Mouse (Mus musculus) kidney, adult 11 months (tissue): ENCODE data around the gene Ran.
A peak's percentile ranks its signal among the peaks of the same experiment; 100 is the strongest.
"Not testable (repeated sequence)": the region's sequence is repeated elsewhere in the genome, so short reads cannot be mapped to it uniquely, and the experiment has no call there.

Experiments used
- DNase-seq: peaks from one replicate; pipeline ENCODE4 v3.0.0; 2022

Gene Ran

GRCm38 (mm10) chr5:129019497-129020299, at the start of gene Ran:
TSS of gene Ran (plus strand) at chr5:129020069.
- DNase-seq: peak; percentile 93

- no peak for DNase-seq
These were observed 49.0 kb upstream of the Ran start for GRCm38 (mm10) chr5:128970878-128971277.

- DNase-seq: peak; percentile 27
These were observed 48.6 kb upstream of the Ran start for GRCm38 (mm10) chr5:128971298-128971697.

- peak; percentile 67 for DNase-seq
These were observed 43.6 kb upstream of the Ran start for GRCm38 (mm10) chr5:128976266-128976665.

- not testable (repeated sequence) for DNase-seq
These were observed 42.4 kb upstream of the Ran start for GRCm38 (mm10) chr5:128977466-128977865.

GRCm38 (mm10) chr5:128978957-128979356, 40.9 kb upstream of the Ran start:
- DNase-seq: no peak

- DNase-seq: no peak
These were observed 39.0 kb upstream of the Ran start for GRCm38 (mm10) chr5:128980857-128981256.

GRCm38 (mm10) chr5:128981607-128982006, 38.3 kb upstream of the Ran start:
- peak; percentile 31 for DNase-seq

GRCm38 (mm10) chr5:128984536-128984935, 35.3 kb upstream of the Ran start:
- no peak for DNase-seq

GRCm38 (mm10) chr5:128985946-128986345, 33.9 kb upstream of the Ran start:
- no peak for DNase-seq

- DNase-seq: peak; percentile 78
These were observed 32.5 kb upstream of the Ran start for GRCm38 (mm10) chr5:128987141-128987954.

- no peak for DNase-seq
These were observed 19.0 kb upstream of the Ran start for GRCm38 (mm10) chr5:129000706-129001468.

- peak; percentile 30 for DNase-seq
These were observed 17.3 kb upstream of the Ran start for GRCm38 (mm10) chr5:129002571-129003011.

GRCm38 (mm10) chr5:129005416-129005815, 14.5 kb upstream of the Ran start:
- no peak for DNase-seq

GRCm38 (mm10) chr5:129006031-129006788, 13.7 kb upstream of the Ran start:
- peak; percentile 23 for DNase-seq

GRCm38 (mm10) chr5:129007105-129007957, 12.5 kb upstream of the Ran start:
- DNase-seq: peak; percentile 69

- no peak for DNase-seq
These were observed 11.9 kb upstream of the Ran start for GRCm38 (mm10) chr5:129008008-129008407.

GRCm38 (mm10) chr5:129008412-129008826, 11.4 kb upstream of the Ran start, which contains the start of gene Stx2:
TSS of gene Stx2 (minus strand) at chr5:129008574.
- peak; percentile 91 for DNase-seq

- DNase-seq: no peak
These were observed 10.3 kb upstream of the Ran start for GRCm38 (mm10) chr5:129009577-129009976.

GRCm38 (mm10) chr5:129010937-129011336, 8.9 kb upstream of the Ran start:
- no peak for DNase-seq

- no peak for DNase-seq
These were observed 4.8 kb upstream of the Ran start for GRCm38 (mm10) chr5:129015020-129015419.
